Mouse (Mus musculus): ENCODE results near the gene Pxylp1. TPM values are rescaled to one million over a fixed set of nuclear protein-coding genes. Genes with fewer than 3 reads are reported as not detected.

Gene Pxylp1
- total RNA-seq, 1 experiment: 3.6 TPM

DNA sequence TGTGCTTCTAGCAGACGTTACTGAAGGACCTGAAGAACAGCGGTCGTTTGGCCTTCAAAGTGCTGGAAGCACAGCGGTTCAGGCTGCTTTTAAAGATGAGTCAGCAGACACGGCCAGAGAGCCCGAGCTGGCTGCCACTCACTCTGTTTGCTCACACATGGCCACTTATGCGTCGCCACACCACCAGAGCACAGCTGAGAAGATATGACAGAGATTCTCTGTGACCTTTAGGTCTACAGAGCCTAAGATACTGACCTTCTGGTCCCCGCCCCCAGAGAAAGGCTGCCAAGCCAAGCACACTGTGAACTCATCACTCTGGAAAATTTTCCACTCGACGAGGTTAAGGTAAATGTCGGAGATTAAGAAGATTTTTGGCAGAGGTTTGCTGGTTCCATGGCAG, 68.4 kb downstream of the Pxylp1 start:
- DNase-seq (ENCODE audit: low read depth, low spot score): no peak
- Histone ChIP-seq H3K27ac (ENCODE audit: insufficient read depth, low read depth, low read length, poor library complexity, severe bottlenecking) (no peak overlapping the region), H3K9ac (ENCODE audit: insufficient read depth, low read depth, low read length, poor library complexity, severe bottlenecking) (no peak overlapping the region), H3K9me3 (ENCODE audit: control insufficient read depth, insufficient read depth, low read depth, low read length) (no peaks in the 10 kb centered on the region), H3K4me1 (ENCODE audit: control insufficient read depth in 2 of 2, insufficient read depth in 2 of 2, low read length in 2 of 2, poor library complexity in 1 of 2) (peaks cover 5 to 24% of the 10 kb centered on the region in 2 experiments; a peak in 2 of 4 replicates), H3K36me3 (ENCODE audit: control insufficient read depth, insufficient read depth, low read length, poor library complexity, severe bottlenecking) (no peaks in the 10 kb centered on the region), H3K4me3 (ENCODE audit: insufficient read depth in 1 of 2, low read depth in 1 of 2, low read length in 2 of 2, poor library complexity in 1 of 2, severe bottlenecking in 1 of 2) (no peak overlapping the region)
- in situ Hi-C loops (cut with MboI; ENCODE audit: low sequenced_read_pairs in 2 of 2, unreplicated experiment in 2 of 2): no loop called here
- TF ChIP-seq MAFK (IDR thresholded peaks at IDR 0.05; ENCODE audit: insufficient read depth, low read depth, low read length) (no peak), ZNF384 (IDR thresholded peaks at IDR 0.05; ENCODE audit: low read depth, low read length) (no peak), ZC3H11A (IDR thresholded peaks at IDR 0.05; ENCODE audit: borderline replicate concordance, low read depth, low read length) (no peak), CHD2 (IDR thresholded peaks at IDR 0.05; ENCODE audit: low read depth, low read length) (no peak), HCFC1 (IDR thresholded peaks at IDR 0.05; ENCODE audit: borderline replicate concordance, insufficient read depth, low read length) (no peak)

DNA sequence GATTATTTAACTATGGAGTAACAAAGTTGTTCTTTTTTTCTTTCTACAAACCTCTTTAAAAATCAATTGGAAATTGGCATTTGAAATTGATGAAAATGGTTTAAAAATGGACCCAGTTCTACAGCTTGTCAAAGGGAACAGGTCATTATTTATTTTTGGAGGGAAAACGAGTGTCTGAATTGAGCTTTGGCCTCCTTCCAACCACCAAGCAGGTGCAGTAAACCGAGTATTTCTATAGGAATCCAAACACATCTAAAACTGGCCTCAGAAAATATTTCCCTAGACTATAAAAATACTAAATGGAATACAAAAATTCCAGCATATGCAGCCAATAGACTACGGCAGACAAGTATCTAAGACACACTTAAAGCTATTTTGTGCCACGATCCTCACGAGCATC, 68.9 kb downstream of the Pxylp1 start:
- in situ Hi-C loops (cut with MboI; ENCODE audit: low sequenced_read_pairs in 2 of 2, unreplicated experiment in 2 of 2): no loop called here
- Histone ChIP-seq H3K4me1 (ENCODE audit: control insufficient read depth in 2 of 2, insufficient read depth in 2 of 2, low read length in 2 of 2, poor library complexity in 1 of 2) (peaks cover 5 to 22% of the 10 kb centered on the region in 2 experiments; a peak in 2 of 4 replicates), H3K9me3 (ENCODE audit: control insufficient read depth, insufficient read depth, low read depth, low read length) (no peaks in the 10 kb centered on the region), H3K27ac (ENCODE audit: insufficient read depth, low read depth, low read length, poor library complexity, severe bottlenecking) (no peak overlapping the region), H3K9ac (ENCODE audit: insufficient read depth, low read depth, low read length, poor library complexity, severe bottlenecking) (no peak overlapping the region), H3K36me3 (ENCODE audit: control insufficient read depth, insufficient read depth, low read length, poor library complexity, severe bottlenecking) (no peaks in the 10 kb centered on the region), H3K4me3 (ENCODE audit: insufficient read depth in 1 of 2, low read depth in 1 of 2, low read length in 2 of 2, poor library complexity in 1 of 2, severe bottlenecking in 1 of 2) (no peak overlapping the region)
- DNase-seq (ENCODE audit: low read depth, low spot score): no peak
- TF ChIP-seq ZC3H11A (IDR thresholded peaks at IDR 0.05; ENCODE audit: borderline replicate concordance, low read depth, low read length): no peak
- no peak for TF ChIP-seq ZNF384 (IDR thresholded peaks at IDR 0.05; ENCODE audit: low read depth, low read length)
- TF ChIP-seq MAFK (IDR thresholded peaks at IDR 0.05; ENCODE audit: insufficient read depth, low read depth, low read length): no peak
- TF ChIP-seq CHD2 (IDR thresholded peaks at IDR 0.05; ENCODE audit: low read depth, low read length): no peak
- no peak for TF ChIP-seq HCFC1 (IDR thresholded peaks at IDR 0.05; ENCODE audit: borderline replicate concordance, insufficient read depth, low read length)

DNA sequence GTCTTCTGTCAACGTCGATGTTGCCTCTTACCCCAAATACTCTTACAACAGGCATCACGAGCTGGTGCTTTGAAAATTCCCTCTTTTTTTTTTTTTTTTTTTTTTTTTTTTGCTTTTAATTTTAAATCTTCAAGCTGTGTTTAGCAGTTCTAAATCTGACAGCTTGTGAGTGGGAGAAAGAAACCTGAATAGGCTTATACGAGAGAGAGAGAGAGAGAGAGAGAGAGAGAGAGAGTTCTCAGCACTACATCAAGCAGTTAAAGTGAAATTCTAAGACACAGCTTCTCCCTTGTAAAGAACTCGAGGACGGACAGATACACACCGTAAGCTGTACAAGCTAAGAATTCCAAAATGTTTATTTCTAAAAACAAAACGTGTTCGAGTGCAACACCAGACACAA, 69.5 kb downstream of the Pxylp1 start:
- in situ Hi-C loops (cut with MboI; ENCODE audit: low sequenced_read_pairs in 2 of 2, unreplicated experiment in 2 of 2): no loop called here
- H3K4me1 ChIP-seq (ENCODE audit: control insufficient read depth in 2 of 2, insufficient read depth in 2 of 2, low read length in 2 of 2, poor library complexity in 1 of 2): peaks cover 5 to 20% of the 10 kb centered on the region in 2 experiments; a peak in 2 of 4 replicates
- no peak for DNase-seq (ENCODE audit: low read depth, low spot score)

DNA sequence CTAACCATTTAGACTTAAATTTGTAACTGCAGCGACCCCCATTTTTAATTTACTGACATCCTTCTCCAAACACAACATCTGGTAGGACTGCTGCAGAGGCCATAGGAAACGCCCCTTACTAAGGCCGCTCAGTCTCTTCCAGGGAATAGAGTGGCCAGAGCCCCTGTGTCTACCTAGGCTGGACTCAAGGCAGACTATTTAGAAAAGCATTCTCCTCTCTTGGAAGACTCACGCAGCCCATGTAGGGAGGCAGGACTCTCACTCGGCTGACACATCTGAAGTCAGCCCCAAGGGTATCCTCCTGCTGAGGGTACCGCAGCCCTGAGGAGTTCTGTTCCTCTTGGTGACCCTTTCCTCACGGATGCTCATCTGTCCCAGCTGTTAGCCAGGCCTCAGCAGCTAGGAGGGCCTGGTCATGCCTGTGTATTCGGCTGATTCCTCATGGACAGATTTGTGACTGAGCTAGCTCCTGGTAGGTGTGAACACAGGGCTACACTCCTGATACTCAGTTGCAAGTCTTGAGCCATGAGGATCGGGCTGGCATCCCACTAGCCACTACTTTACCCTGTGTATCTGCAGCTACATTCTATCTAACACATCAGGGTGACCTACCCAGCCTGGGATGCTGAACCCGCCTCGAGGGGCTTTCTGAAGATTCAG, 73.5 kb downstream of the Pxylp1 start:
- Histone ChIP-seq H3K9ac (ENCODE audit: insufficient read depth, low read depth, low read length, poor library complexity, severe bottlenecking) (no peak overlapping the region), H3K27ac (ENCODE audit: insufficient read depth, low read depth, low read length, poor library complexity, severe bottlenecking) (no peak overlapping the region), H3K4me1 (ENCODE audit: control insufficient read depth in 2 of 2, insufficient read depth in 2 of 2, low read length in 2 of 2, poor library complexity in 1 of 2) (peaks cover 0 to 2% of the 10 kb centered on the region in 2 experiments; a peak in 1 of 4 replicates), H3K36me3 (ENCODE audit: control insufficient read depth, insufficient read depth, low read length, poor library complexity, severe bottlenecking) (no peaks in the 10 kb centered on the region), H3K9me3 (ENCODE audit: control insufficient read depth, insufficient read depth, low read depth, low read length) (no peaks in the 10 kb centered on the region), H3K4me3 (ENCODE audit: insufficient read depth in 1 of 2, low read depth in 1 of 2, low read length in 2 of 2, poor library complexity in 1 of 2, severe bottlenecking in 1 of 2) (no peak overlapping the region)
- in situ Hi-C loops (cut with MboI; ENCODE audit: low sequenced_read_pairs in 2 of 2, unreplicated experiment in 2 of 2): loop anchor here in 1 of 2 experiments (10.0 kb wide), 2 partner anchors 144 to 244 kb away; no protein-coding TSS in a partner anchor
- TF ChIP-seq MAFK (IDR thresholded peaks at IDR 0.05; ENCODE audit: insufficient read depth, low read depth, low read length) (no peak), ZC3H11A (IDR thresholded peaks at IDR 0.05; ENCODE audit: borderline replicate concordance, low read depth, low read length) (no peak), ZNF384 (IDR thresholded peaks at IDR 0.05; ENCODE audit: low read depth, low read length) (no peak)
- DNase-seq (ENCODE audit: low read depth, low spot score): no peak

More for the DNA sequence above, 69.5 kb downstream of the Pxylp1 start:
- no peak for TF ChIP-seq ZNF384 (IDR thresholded peaks at IDR 0.05; ENCODE audit: low read depth, low read length)
- no peak for TF ChIP-seq HCFC1 (IDR thresholded peaks at IDR 0.05; ENCODE audit: borderline replicate concordance, insufficient read depth, low read length)
- no peak for TF ChIP-seq ZC3H11A (IDR thresholded peaks at IDR 0.05; ENCODE audit: borderline replicate concordance, low read depth, low read length)
- no peak for TF ChIP-seq MAFK (IDR thresholded peaks at IDR 0.05; ENCODE audit: insufficient read depth, low read depth, low read length)
- no peak for TF ChIP-seq CHD2 (IDR thresholded peaks at IDR 0.05; ENCODE audit: low read depth, low read length)
- H3K27ac ChIP-seq (ENCODE audit: insufficient read depth, low read depth, low read length, poor library complexity, severe bottlenecking): no peak overlapping the region
- H3K4me3 ChIP-seq (ENCODE audit: insufficient read depth in 1 of 2, low read depth in 1 of 2, low read length in 2 of 2, poor library complexity in 1 of 2, severe bottlenecking in 1 of 2): no peak overlapping the region
- H3K36me3 ChIP-seq (ENCODE audit: control insufficient read depth, insufficient read depth, low read length, poor library complexity, severe bottlenecking): no peaks in the 10 kb centered on the region
- no peak overlapping the region for H3K9ac ChIP-seq (ENCODE audit: insufficient read depth, low read depth, low read length, poor library complexity, severe bottlenecking)
- no peaks in the 10 kb centered on the region for H3K9me3 ChIP-seq (ENCODE audit: control insufficient read depth, insufficient read depth, low read depth, low read length)

Measured in ES-E14 (cell line).